Mouse (Mus musculus) liver, embryonic 15.5 days (tissue): ENCODE measurements around the gene Rbm15b. TPM values are rescaled to one million over a fixed set of nuclear protein-coding genes. Genes with fewer than 3 reads are reported as not detected.
A peak's percentile ranks its signal among the peaks of the same experiment; 100 is the strongest.

Experiments
- ATAC-seq: fragments of 200-750 bp; cut with Nextera tagmentation; 2 replicates; pipeline ENCODE4 v1.8.0; 2017; ENCODE audit warnings: moderate number of reproducible peaks, mild to moderate bottlenecking, moderate library complexity; ENCODE audit not compliant: insufficient read depth
- H3K27ac ChIP-seq: fragments of 300-500 bp; sonication (generic); replicated peaks from 2 replicates; pipeline ENCODE4 v1.5.1; 2015; ENCODE audit warnings: mild to moderate bottlenecking, inconsistent platforms
- H3K27me3 ChIP-seq: fragments of 300-500 bp; sonication (generic); 2 replicates; pipeline ENCODE4 v1.6.1; 2015; ENCODE audit warnings: mild to moderate bottlenecking, inconsistent platforms
- H3K36me3 ChIP-seq: fragments of 300-500 bp; sonication (generic); replicated peaks from 2 replicates; pipeline ENCODE4 v1.6.1; 2015; ENCODE audit warnings: moderate library complexity, mild to moderate bottlenecking, inconsistent platforms
- H3K4me1 ChIP-seq: fragments of 300-500 bp; sonication (generic); replicated peaks from 2 replicates; pipeline ENCODE4 v1.6.1; 2015; ENCODE audit warnings: inconsistent platforms
- H3K4me2 ChIP-seq: fragments of 300-500 bp; sonication (generic); 2 replicates; pipeline ENCODE4 v1.6.1; 2015; ENCODE audit warnings: moderate library complexity, mild to moderate bottlenecking, inconsistent platforms
- H3K4me3 ChIP-seq: fragments of 300-500 bp; sonication (generic); replicated peaks from 2 replicates; pipeline ENCODE4 v1.5.1; 2015; ENCODE audit warnings: mild to moderate bottlenecking, inconsistent platforms
- H3K9ac ChIP-seq: fragments of 300-500 bp; sonication (generic); 2 replicates; pipeline ENCODE4 v1.6.1; 2015; ENCODE audit warnings: moderate library complexity, mild to moderate bottlenecking, inconsistent platforms
- H3K9me3 ChIP-seq: fragments of 300-500 bp; sonication (generic); replicated peaks from 2 replicates; pipeline ENCODE4 v1.6.1; 2016; ENCODE audit warnings: inconsistent platforms
- WGBS: fragments of 180-500 bp; shearing (Covaris S2); methylation state at CpG from one replicate; pipeline ENCODE4 v1.1.7; 2015; ENCODE audit warnings: mixed read lengths; ENCODE audit not compliant: insufficient replicate concordance; 5-methylcytosine and 5-hydroxymethylcytosine counted together
- polyA plus RNA-seq: library from polyadenylated mRNA; unstranded; fragments of >200 nt; fragmentation: Nextera tagmentation; extraction: Ambion mirVana; gene quantifications from 2 replicates; pipeline ENCODE4 v1.2.1, GENCODE M21; 2015

Gene Rbm15b
- polyA plus RNA-seq, 1 experiment from 2014 or later: 2.6 TPM

DNA sequence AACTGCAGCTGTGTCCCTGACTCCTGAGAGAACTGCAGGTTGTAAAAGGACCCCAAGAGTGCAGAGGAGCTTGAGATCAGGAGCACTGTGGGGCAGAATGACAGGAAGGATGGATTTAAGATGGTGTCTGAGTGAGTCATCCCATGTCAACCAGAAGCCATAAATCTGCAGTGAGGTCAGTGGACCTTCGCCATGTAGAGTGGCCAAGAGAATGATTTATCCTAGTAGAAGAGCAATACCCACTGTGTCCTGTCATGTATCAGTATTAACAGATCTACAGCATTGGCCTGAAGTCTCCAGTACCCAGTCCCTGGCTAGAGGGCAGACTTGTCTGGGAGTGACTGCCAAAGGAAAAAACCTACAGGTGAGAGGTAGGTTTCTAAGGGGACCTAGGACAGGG is 11.7 kb upstream of the Rbm15b start:
- H3K27ac ChIP-seq: no peak overlapping the region
- H3K27me3 ChIP-seq: no peaks in the 10 kb centered on the region
- H3K9me3 ChIP-seq: no peaks in the 10 kb centered on the region
- H3K4me3 ChIP-seq: no peak overlapping the region
- H3K9ac ChIP-seq: no peak overlapping the region
- H3K36me3 ChIP-seq: no peaks in the 10 kb centered on the region
- no peak for ATAC-seq
- WGBS: 41% methylated on average over 1 of the region's 1 CpGs
- H3K4me1 ChIP-seq: no peaks in the 10 kb centered on the region
- H3K4me2 ChIP-seq: no peak overlapping the region

DNA sequence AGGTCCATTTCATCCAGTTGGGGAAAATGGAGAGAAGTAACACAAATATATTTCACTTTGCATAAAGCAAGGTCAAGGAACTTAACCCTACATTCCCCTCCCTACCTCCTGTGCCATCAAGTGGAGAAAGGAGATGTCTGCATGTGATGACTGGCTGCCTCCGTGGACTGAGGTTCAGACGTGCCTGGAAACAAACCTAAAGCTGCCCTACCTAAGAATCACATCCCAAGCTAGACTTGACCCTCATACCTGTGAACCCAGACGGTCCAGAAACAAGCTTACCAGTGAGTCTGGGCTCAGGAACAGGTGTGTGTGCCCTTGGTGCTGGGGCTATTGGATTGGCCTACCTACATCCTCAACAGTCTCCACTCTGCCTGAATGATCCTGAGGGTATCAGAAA is 6.1 kb upstream of the Rbm15b start:
- Histone ChIP-seq H3K4me3 (no peak overlapping the region), H3K4me2 (peak overlapping the region; percentile 30)

DNA sequence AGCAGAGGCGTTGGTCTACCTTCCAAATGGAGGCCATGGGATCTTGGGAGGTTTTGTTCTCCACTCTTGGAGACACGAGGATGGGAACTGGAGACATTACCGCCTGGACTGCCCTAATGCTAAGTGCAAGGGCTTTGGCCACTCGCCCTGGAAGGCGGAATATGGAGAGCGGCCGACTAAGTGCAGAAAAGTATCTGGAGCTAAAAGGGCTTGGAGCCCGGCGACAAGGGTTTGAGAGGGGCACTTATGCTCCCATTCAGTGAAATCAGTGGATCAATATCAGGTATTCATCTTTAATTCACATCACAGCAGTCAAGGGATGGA is 5.3 kb upstream of the Rbm15b start:
- 1% methylated on average over 9 of the region's 9 CpGs for WGBS
- peak overlapping the region; percentile 93 for H3K27ac ChIP-seq
- H3K27me3 ChIP-seq: no peaks in the 10 kb centered on the region

More for the DNA sequence above, 6.1 kb upstream of the Rbm15b start:
- no peak for ATAC-seq
- WGBS: 63% methylated on average over 3 of the region's 3 CpGs
- Histone ChIP-seq H3K27me3 (no peaks in the 10 kb centered on the region), H3K9me3 (no peaks in the 10 kb centered on the region), H3K36me3 (peaks cover 26% of the 10 kb centered on the region), H3K4me1 (peaks cover 40% of the 10 kb centered on the region), H3K27ac (no peak overlapping the region), H3K9ac (no peak overlapping the region)

DNA sequence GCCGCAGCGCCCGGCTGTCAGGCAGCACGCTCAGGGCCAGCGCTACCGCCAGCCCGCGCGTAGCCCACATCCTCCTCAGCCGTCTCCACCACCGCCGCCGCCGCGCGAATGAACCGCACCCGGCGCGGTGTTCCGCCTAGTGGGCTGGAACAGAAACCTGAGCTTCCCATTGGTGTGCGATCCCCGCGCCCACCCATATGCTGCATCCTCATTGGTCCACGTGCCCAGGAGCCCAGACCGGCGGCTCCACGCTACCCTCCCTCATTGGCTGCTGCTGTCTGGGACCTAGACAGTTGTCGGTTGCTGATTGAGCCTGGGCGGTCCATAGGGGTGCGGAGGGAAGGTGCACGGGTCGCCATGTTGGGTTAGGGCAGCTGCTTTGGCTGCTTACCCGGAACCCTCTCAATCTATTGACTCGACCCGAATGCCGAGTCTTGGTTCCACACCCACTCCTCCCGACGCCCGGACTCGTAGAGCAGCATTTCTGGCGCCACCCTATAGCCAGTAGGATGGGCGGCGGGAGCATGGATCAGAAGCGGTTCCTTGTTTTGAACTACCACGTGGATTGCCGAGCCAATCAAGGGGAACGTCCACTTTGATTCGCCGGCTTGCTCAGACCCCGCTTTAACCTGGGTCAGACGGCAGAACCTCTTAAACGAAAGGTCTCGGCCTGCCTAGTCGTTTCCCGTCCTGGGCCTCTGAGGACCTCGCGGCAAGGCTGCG is 4.8 kb upstream of the Rbm15b start, which contains the start of gene Manf:
Gene Manf (minus strand): TSS at position 151 of the 723 bp plus-strand sequence.
- peaks cover 33% of the 10 kb centered on the region for H3K36me3 ChIP-seq
- H3K4me3 ChIP-seq: peak within 1 kb of the TSS; percentile 98
- H3K27me3 ChIP-seq: no peaks in the 10 kb centered on the region
- peak within 1 kb of the TSS; percentile 90 for H3K4me2 ChIP-seq
- H3K4me1 ChIP-seq: peaks cover 52% of the 10 kb centered on the region
- peak within 1 kb of the TSS; percentile 93 for H3K27ac ChIP-seq
- under 1% methylated on average over 59 of the region's 59 CpGs for WGBS
- peak; percentile 96 for ATAC-seq
- H3K9ac ChIP-seq: peak within 1 kb of the TSS; percentile 96
- H3K9me3 ChIP-seq: no peaks in the 10 kb centered on the region

More for the DNA sequence above, 5.3 kb upstream of the Rbm15b start:
- H3K4me3 ChIP-seq: peak overlapping the region; percentile 98
- H3K4me2 ChIP-seq: peak overlapping the region; percentile 90
- peak overlapping the region; percentile 96 for H3K9ac ChIP-seq
- peaks cover 33% of the 10 kb centered on the region for H3K36me3 ChIP-seq
- no peak for ATAC-seq
- H3K4me1 ChIP-seq: peaks cover 48% of the 10 kb centered on the region
- H3K9me3 ChIP-seq: no peaks in the 10 kb centered on the region

DNA sequence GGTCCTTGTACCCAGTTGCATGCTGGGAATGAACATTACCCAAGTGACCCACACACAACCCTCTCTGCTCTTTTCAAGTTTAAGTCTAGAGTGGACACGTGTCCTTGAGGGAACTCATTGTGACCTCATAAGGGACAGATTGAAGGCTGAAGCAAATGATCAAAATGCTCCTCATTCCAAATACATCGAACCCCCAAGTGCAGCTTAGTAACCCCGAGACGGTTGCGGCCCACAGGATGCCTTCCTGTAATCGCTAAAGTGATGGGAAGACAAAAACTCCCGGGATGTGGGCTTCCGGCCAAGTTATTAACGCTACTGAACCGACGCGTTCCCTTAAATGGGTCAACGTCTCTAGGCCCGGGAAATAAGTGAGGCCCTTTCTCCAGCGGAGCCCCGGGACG is 4.1 kb upstream of the Rbm15b start:
- peaks cover 33% of the 10 kb centered on the region for H3K36me3 ChIP-seq
- H3K4me2 ChIP-seq: peak overlapping the region; percentile 76
- 1% methylated on average over 17 of the region's 17 CpGs for WGBS
- H3K27ac ChIP-seq: peak overlapping the region; percentile 88
- peak overlapping the region; percentile 98 for H3K4me3 ChIP-seq
- H3K4me1 ChIP-seq: peaks cover 52% of the 10 kb centered on the region
- H3K27me3 ChIP-seq: no peaks in the 10 kb centered on the region
- H3K9me3 ChIP-seq: no peaks in the 10 kb centered on the region
- H3K9ac ChIP-seq: peak overlapping the region; percentile 96
- no peak for ATAC-seq

DNA sequence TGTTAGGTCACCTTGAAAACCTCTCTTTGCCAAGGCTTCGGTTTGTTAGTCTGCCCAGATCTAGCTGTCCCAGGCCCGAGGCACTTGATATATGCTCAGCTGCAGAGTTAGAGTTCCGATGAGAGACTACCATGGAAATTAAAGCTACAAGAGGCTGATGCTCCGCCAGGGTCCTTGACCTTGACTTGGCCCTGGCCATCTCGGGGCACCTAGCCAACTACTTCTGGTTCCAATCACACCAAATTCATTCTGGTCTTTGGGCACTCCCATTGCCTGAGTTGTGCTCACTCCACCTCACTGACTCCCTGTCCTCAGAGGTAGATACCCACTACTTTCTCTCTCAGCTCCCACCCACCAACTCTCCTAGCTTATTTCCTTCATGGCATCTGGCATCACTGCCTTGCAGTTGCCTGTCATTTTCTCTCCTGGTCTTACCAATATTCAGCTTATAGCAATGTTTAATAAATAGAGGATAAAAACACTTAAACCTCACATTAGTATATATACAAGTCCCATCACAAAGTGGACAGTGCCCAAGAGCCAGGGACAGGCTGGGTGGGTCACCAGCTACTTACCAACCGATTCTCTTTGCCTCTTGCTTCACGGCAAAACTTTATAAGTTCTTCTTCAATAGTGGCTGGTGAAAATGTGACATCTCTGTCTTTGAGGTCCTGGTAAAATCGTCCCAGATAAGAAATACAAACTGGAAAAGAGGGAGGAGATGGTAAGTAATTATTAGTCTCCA is 3.4 kb upstream of the Rbm15b start:
- Histone ChIP-seq H3K4me2 (peak overlapping the region; percentile 76), H3K4me3 (peak overlapping the region; percentile 98), H3K4me1 (peaks cover 57% of the 10 kb centered on the region), H3K9me3 (no peaks in the 10 kb centered on the region), H3K27me3 (no peaks in the 10 kb centered on the region), H3K36me3 (peaks cover 33% of the 10 kb centered on the region), H3K27ac (no peak overlapping the region), H3K9ac (peak overlapping the region; percentile 96)
- no peak for ATAC-seq
- WGBS: 58% methylated on average over 8 of the region's 8 CpGs

DNA sequence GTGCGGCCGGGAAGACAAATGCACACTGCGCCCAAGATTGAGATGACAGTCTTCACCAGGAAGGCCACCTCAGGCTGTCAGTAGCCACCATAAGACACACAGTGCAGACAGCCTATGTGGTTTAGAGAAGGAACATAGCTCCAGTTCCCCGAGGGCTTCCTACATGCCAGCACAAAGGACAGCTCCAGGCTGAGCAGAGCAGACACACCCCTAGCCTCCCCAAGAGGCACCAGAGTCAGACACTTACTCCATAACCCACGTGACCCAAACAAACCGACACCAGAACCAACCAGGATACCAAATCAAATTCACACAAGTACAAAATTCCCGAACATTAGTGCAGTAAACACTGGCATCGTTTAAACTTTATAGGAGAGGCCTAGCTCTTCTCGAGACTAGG is 2.1 kb upstream of the Rbm15b start:
- H3K4me3 ChIP-seq: no peak overlapping the region
- no peak overlapping the region for H3K4me2 ChIP-seq
- H3K4me1 ChIP-seq: peaks cover 70% of the 10 kb centered on the region
- H3K27me3 ChIP-seq: no peaks in the 10 kb centered on the region
- 78% methylated on average over 9 of the region's 9 CpGs for WGBS
- ATAC-seq: no peak
- no peak overlapping the region for H3K9ac ChIP-seq
- H3K9me3 ChIP-seq: no peaks in the 10 kb centered on the region
- H3K27ac ChIP-seq: no peak overlapping the region
- H3K36me3 ChIP-seq: peaks cover 46% of the 10 kb centered on the region

DNA sequence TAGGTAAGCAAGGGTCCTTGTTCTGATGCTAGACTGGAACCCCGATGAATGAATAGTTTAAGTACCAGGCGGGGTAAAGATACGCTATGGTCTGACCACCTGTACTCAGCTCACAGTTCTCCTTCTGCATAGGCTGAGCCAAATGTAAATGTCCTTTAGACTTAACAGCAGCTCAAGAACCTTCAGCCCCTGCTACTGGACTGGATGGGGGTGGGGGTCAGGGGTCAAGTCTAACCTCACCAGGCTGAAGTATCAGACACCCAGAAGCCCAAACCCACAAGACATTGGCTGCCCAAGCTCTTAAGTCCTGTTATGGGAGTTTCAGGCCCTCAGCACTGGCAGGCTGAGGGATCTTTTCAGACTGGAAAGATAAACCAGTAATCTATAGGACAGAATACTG is 1.1 kb upstream of the Rbm15b start:
- H3K36me3 ChIP-seq: peaks cover 53% of the 10 kb centered on the region
- H3K4me1 ChIP-seq: peaks cover 75% of the 10 kb centered on the region
- WGBS: 87% methylated on average over 3 of the region's 3 CpGs
- no peaks in the 10 kb centered on the region for H3K27me3 ChIP-seq
- H3K9me3 ChIP-seq: no peaks in the 10 kb centered on the region
- peak overlapping the region; percentile 61; the same call in 1 of the 2 replicates for H3K9ac ChIP-seq
- no peak for ATAC-seq
- peak overlapping the region; percentile 93 for H3K4me3 ChIP-seq
- peak overlapping the region; percentile 89 for H3K4me2 ChIP-seq
- peak overlapping the region; percentile 95 for H3K27ac ChIP-seq

DNA sequence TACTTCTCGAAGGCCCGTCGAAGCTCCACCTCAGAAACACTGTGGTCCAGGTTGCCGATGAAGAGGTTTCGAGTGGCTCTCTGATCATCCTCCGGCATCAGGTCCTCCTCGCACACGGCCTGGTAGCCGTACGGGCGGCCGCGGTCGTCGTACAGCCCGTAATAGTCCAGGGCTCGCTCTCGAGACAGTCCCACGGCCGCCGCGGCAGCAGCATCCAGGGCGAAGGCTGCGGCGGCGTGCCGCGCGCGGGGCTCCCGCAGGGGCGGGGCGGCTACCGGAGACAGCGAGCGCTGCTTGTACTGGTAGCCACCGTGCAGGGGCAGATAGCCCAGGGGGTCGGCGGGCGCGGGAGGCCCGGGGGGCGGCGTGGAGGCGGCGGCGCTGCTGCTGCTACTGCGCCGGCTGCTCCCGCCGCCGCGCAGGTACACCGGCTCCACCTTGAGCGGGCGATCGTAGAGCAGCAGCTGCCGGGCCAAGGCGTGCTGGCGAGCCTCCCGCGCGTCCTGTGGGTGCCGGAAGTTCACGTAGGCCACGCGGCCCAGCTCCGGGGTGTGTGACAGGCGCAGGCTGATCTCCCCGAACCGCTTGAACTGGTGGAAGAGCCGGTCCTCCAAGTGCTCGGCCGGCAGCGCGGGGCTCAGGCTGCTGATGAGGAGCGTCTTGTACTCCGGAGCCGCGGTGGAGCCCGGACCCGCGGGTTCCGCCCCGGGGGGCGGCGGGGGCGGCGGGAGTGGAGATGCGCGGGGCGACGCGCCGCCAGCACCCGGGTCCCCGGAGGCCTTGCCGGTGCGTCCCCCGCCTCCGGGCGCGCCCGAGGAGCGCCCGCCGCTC is 1.1 kb downstream of the Rbm15b start:
- H3K4me1 ChIP-seq: peaks cover 86% of the 10 kb centered on the region
- WGBS: under 1% methylated on average over 94 of the region's 107 CpGs

DNA sequence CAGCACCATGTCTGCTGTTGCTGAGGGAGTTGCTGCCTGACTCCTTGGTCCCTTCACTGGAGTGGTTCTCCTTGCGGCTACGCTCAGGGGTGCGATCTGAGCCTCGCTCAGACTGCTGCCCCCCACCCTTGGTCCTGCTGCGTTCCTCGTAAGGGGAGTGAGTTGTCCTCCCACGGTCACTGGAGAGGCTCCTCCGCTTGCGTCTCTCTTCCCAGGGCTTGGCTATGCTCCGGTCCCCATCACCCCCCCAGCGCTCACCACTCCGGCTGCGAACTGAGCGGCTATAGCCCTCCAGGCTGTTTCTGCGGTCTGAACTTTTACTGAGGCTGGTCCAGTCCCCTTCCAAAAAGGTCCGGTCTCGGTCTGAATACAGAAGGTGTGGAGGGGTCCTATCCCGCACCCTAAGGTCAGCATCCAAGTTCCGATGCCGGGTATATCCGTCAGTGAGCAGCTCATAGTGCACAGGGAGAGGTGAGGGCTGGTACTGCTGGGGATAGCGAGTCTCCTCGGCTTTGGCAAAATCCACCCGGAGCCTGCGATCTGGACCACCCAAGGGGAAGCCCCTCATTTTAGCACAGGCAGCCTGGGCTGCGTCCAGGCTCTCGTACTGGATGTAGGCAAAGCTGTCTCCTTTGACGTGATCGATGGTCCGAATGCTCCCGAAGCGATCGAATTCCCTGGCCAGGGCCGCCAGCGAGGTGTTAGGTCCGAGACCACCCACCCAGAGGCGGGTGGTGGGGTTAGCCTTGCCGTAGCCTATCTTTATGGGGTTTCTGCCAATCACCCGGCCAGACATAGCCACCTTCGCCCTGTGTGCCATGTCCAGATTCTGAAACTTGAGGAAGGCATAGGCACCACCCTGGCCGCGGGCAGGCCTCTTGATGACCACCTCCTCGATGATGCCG is 2.0 kb downstream of the Rbm15b start:
- H3K9me3 ChIP-seq: no peaks in the 10 kb centered on the region
- H3K36me3 ChIP-seq: peaks cover 74% of the 10 kb centered on the region
- WGBS: 49% methylated on average over 44 of the region's 44 CpGs
- H3K27ac ChIP-seq: peak overlapping the region; percentile 95; the same call in 1 of the 2 replicates
- peak overlapping the region; percentile 95 for H3K4me2 ChIP-seq
- no peak for ATAC-seq
- peaks cover 77% of the 10 kb centered on the region for H3K4me1 ChIP-seq
- H3K27me3 ChIP-seq: no peaks in the 10 kb centered on the region
- peak overlapping the region; percentile 93 for H3K9ac ChIP-seq
- H3K4me3 ChIP-seq: peak overlapping the region; percentile 93

More for the DNA sequence above, 1.1 kb downstream of the Rbm15b start:
- no peaks in the 10 kb centered on the region for H3K9me3 ChIP-seq
- H3K4me2 ChIP-seq: peak overlapping the region; percentile 95
- peak; percentile 19 for ATAC-seq
- peaks cover 76% of the 10 kb centered on the region for H3K36me3 ChIP-seq
- peak overlapping the region; percentile 93 for H3K4me3 ChIP-seq
- H3K27ac ChIP-seq: peak overlapping the region; percentile 95
- peak overlapping the region; percentile 93 for H3K9ac ChIP-seq
- H3K27me3 ChIP-seq: no peaks in the 10 kb centered on the region
